Mouse (Mus musculus) MEL (cell line): Measurements from ENCODE around the gene Sult1a1. TPM values are rescaled to one million over a fixed set of nuclear protein-coding genes. Genes with fewer than 3 reads are reported as not detected.
A peak's percentile ranks its signal among the peaks of the same experiment; 100 is the strongest.

ENCODE experiments used
- DNase-seq: peaks from one replicate; pipeline ENCODE4 v3.0.0; 2011; ENCODE audit warnings: low read depth, low spot score
- H3K27ac ChIP-seq: 2 replicates; pipeline ENCODE4 v1.5.1; 2012; ENCODE audit warnings: low read depth, mild to moderate bottlenecking, control low read depth, low read length, moderate library complexity; ENCODE audit not compliant: control insufficient read depth
- H3K27me3 ChIP-seq, 2 experiments: fragments of 150-350 bp in 1 of 2; sonication (generic) in 1 of 2; 2 replicates each; pipeline ENCODE4 v1.6.1; 2012; ENCODE audit warnings: low read length in 2 of 2, mild to moderate bottlenecking in 2 of 2, improper control_type of control experiment in 1 of 2, moderate library complexity in 1 of 2; ENCODE audit not compliant: insufficient read depth in 2 of 2, control insufficient read depth in 1 of 2
- H3K36me3 ChIP-seq, 2 experiments: 2 replicates each; pipeline ENCODE4 v1.6.1; 2012 to 2014; ENCODE audit warnings: low read length in 2 of 2, improper control_type of control experiment in 1 of 2, inconsistent platforms in 1 of 2, mild to moderate bottlenecking in 1 of 2; ENCODE audit not compliant: insufficient read depth in 2 of 2, control insufficient read depth in 1 of 2
- H3K4me1 ChIP-seq, 2 experiments: fragments of 150-350 bp in 1 of 2; sonication (generic) in 1 of 2; 2 replicates each; pipeline ENCODE4 v1.6.1; 2012; ENCODE audit warnings: low read length in 2 of 2, improper control_type of control experiment in 1 of 2, mild to moderate bottlenecking in 1 of 2; ENCODE audit not compliant: insufficient read depth in 2 of 2, control insufficient read depth in 1 of 2
- H3K4me3 ChIP-seq, 2 experiments: fragments of 150-350 bp in 1 of 2; sonication (generic) in 1 of 2; 2 replicates each; pipeline ENCODE4 v1.5.1; 2012; ENCODE audit warnings: low read depth in 2 of 2, low read length in 2 of 2, mild to moderate bottlenecking in 2 of 2, moderate library complexity in 2 of 2, control low read depth in 1 of 2, improper control_type of control experiment in 1 of 2; ENCODE audit not compliant: control insufficient read depth in 1 of 2, insufficient read depth in 1 of 2
- H3K79me2 ChIP-seq: 2 replicates; pipeline ENCODE4 v1.6.1; 2012; ENCODE audit warnings: mild to moderate bottlenecking, low read length, moderate library complexity; ENCODE audit not compliant: control insufficient read depth, poor library complexity, insufficient read depth
- H3K9ac ChIP-seq: 2 replicates; pipeline ENCODE4 v1.6.1; 2012; ENCODE audit warnings: low read depth, mild to moderate bottlenecking, control low read depth, low read length, moderate library complexity; ENCODE audit not compliant: control insufficient read depth, poor library complexity, severe bottlenecking
- H3K9me3 ChIP-seq: fragments of 150-350 bp; sonication (generic); replicated peaks from 2 replicates; pipeline ENCODE4 v1.6.1; 2012; ENCODE audit warnings: mild to moderate bottlenecking, low read length, improper control_type of control experiment, moderate library complexity; ENCODE audit not compliant: insufficient read depth
- CTCF ChIP-seq, 3 experiments: IDR thresholded peaks in 2 of 3; conservative IDR thresholded peaks in 1 of 3; 2 replicates each; pipeline ENCODE4 v1.5.1; 2011 to 2012; ENCODE audit warnings: low read length in 3 of 3, low read depth in 2 of 3, mild to moderate bottlenecking in 2 of 3, improper control_type of control experiment in 1 of 3, inconsistent platforms in 1 of 3, mixed read lengths in 1 of 3, moderate library complexity in 1 of 3; ENCODE audit not compliant: control insufficient read depth in 1 of 3, insufficient read depth in 1 of 3, poor library complexity in 1 of 3, severe bottlenecking in 1 of 3
- ETS1 ChIP-seq: IDR thresholded peaks from 2 replicates; pipeline ENCODE4 v1.6.1; 2012; ENCODE audit warnings: low read depth, mild to moderate bottlenecking, inconsistent platforms, low read length, improper control_type of control experiment, moderate library complexity
- GATA1 ChIP-seq: IDR thresholded peaks from 2 replicates; pipeline ENCODE4 v1.6.1; 2011; ENCODE audit warnings: low read depth, low read length, improper control_type of control experiment
- HCFC1 ChIP-seq: IDR thresholded peaks from 2 replicates; pipeline ENCODE4 v1.6.1; 2012; ENCODE audit warnings: low read depth, mild to moderate bottlenecking, inconsistent platforms, low read length, improper control_type of control experiment, moderate library complexity
- KAT2A ChIP-seq: conservative IDR thresholded peaks from 2 replicates; pipeline ENCODE4 v1.6.1; 2012; ENCODE audit warnings: low read depth, low read length, improper control_type of control experiment, inconsistent platforms
- MYB ChIP-seq: IDR thresholded peaks from 2 replicates; pipeline ENCODE4 v1.6.1; 2011; ENCODE audit warnings: mild to moderate bottlenecking, low read depth, low read length, improper control_type of control experiment
- NELFE ChIP-seq: IDR thresholded peaks from 2 replicates; pipeline ENCODE4 v1.6.1; 2011; ENCODE audit warnings: low read depth, low read length, improper control_type of control experiment
- NRF1 ChIP-seq: IDR thresholded peaks from 2 replicates; pipeline ENCODE4 v1.6.1; 2014; ENCODE audit warnings: low read depth, mild to moderate bottlenecking, inconsistent platforms, low read length, improper control_type of control experiment, moderate library complexity; ENCODE audit not compliant: poor library complexity, insufficient read depth, severe bottlenecking
- RAD21 ChIP-seq: IDR thresholded peaks from 2 replicates; pipeline ENCODE4 v1.6.1; 2011; ENCODE audit warnings: mild to moderate bottlenecking, low read depth, low read length, improper control_type of control experiment
- RCOR1 ChIP-seq: IDR thresholded peaks from 2 replicates; pipeline ENCODE4 v1.6.1; 2012; ENCODE audit warnings: low read depth, mild to moderate bottlenecking, inconsistent platforms, low read length, improper control_type of control experiment
- SIN3A ChIP-seq: IDR thresholded peaks from 2 replicates; pipeline ENCODE4 v1.6.1; 2012; ENCODE audit warnings: low read length, improper control_type of control experiment, inconsistent platforms
- SMC3 ChIP-seq: IDR thresholded peaks from 2 replicates; pipeline ENCODE4 v1.6.1; 2011; ENCODE audit warnings: low read depth, low read length, improper control_type of control experiment
- TAL1 ChIP-seq: IDR thresholded peaks from 2 replicates; pipeline ENCODE4 v1.6.1; 2012; ENCODE audit warnings: mild to moderate bottlenecking, inconsistent platforms, low read length, moderate library complexity, mixed read lengths
- TBP ChIP-seq: IDR thresholded peaks from 2 replicates; pipeline ENCODE4 v1.8.0; 2011; ENCODE audit warnings: low read depth, low read length, improper control_type of control experiment
- USF1 ChIP-seq: IDR thresholded peaks from 2 replicates; pipeline ENCODE4 v1.6.1; 2014; ENCODE audit warnings: low read depth, mild to moderate bottlenecking, inconsistent platforms, low read length, improper control_type of control experiment, moderate library complexity
- ZC3H11A ChIP-seq: IDR thresholded peaks from 2 replicates; pipeline ENCODE4 v1.6.1; 2012; ENCODE audit warnings: low read depth, mild to moderate bottlenecking, inconsistent platforms, low read length, improper control_type of control experiment
- polyA plus RNA-seq, 2 experiments: library from polyadenylated mRNA; stranded (reverse) in 1 of 2; unstranded in 1 of 2; fragments of >175 nt in 1 of 2; fragments of >200 nt in 1 of 2; gene quantifications; 2 replicates each; pipeline versions ENCODE4 v1.2.1 to v1.2.4; 2012; ENCODE audit warnings: low replicate concordance in 2 of 2, low read depth in 1 of 2; ENCODE audit not compliant: insufficient read length in 2 of 2, insufficient read depth in 1 of 2, missing spikeins in 1 of 2
- total RNA-seq: library from RNA; depleted of rRNA; stranded (reverse); fragments of 300-350 nt; gene quantifications from 2 replicates; pipeline ENCODE4 v1.2.3, GENCODE M21; 2012

Gene Sult1a1
- total and polyA plus RNA-seq, 3 experiments: 0.36 TPM; not detected in 2

DNA sequence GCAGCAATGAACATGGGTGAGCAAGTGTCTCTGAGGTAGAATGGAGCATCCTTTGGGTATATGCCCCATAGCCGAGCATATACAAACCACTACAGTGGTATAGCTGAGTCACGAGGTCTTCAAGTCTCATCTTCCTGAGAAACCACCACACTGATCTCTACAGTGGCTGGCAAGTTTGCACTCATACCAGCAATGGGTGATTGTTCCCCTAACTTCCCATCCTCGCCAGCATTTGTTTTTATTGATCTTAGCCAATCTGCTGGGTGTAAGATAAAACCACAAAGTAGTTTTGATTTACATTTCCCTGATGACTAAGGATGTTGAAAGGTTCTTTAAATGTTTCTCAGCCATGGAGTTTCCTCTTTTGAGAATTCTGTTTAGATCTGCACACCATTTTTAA is 48.8 kb upstream of the Sult1a1 start:
- peak; percentile 45 for DNase-seq
- Histone ChIP-seq H3K79me2 (no peaks in the 10 kb centered on the region), H3K36me3 (no peaks in the 10 kb centered on the region), H3K27me3 (peaks cover 0 to 8% of the 10 kb centered on the region in 2 experiments; a peak in 1 of 4 replicates), H3K9me3 (no peaks in the 10 kb centered on the region), H3K4me3 (no peak overlapping the region), H3K9ac (no peak overlapping the region), H3K27ac (no peak overlapping the region), H3K4me1 (no peaks in the 10 kb centered on the region)
- TF ChIP-seq RCOR1 (peak; percentile 59; the same call in 1 of the 2 replicates), TAL1 (peak; percentile 39), ETS1 (no peak), SIN3A (no peak), NRF1 (no peak), HCFC1 (no peak), GATA1 (no peak), USF1 (no peak)

DNA sequence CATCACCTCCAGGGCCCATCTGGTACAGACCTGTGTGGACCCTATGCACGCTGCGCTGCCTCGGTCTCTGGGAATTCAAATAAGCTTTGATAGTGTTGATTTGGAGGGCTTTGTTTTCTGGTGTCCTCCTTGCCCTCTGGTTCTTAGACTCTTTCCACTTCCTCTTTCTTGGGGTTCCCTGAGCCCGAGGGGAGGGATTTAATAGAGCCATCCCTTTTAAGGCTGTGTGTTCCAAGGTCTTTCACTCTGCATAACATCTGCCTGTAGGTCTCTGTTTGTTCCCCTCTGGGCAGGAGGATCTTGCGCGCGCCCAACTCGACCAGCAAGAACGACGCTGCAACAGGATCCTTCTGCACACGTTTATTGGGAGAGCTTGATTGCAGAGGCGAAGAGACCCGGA is 45.4 kb upstream of the Sult1a1 start:
- Histone ChIP-seq H3K36me3 (no peaks in the 10 kb centered on the region), H3K4me1 (no peaks in the 10 kb centered on the region), H3K27me3 (peaks cover 0 to 3% of the 10 kb centered on the region in 2 experiments; a peak in 2 of 4 replicates), H3K79me2 (no peaks in the 10 kb centered on the region), H3K27ac (no peak overlapping the region), H3K9ac (no peak overlapping the region), H3K9me3 (no peaks in the 10 kb centered on the region), H3K4me3 (no peak overlapping the region)
- DNase-seq: peak; percentile 52
- TF ChIP-seq TBP (0 out of 2 replicates have a peak, but pooled peaks have one; percentile 43), ZC3H11A (no peak), MYB (no peak)

DNA sequence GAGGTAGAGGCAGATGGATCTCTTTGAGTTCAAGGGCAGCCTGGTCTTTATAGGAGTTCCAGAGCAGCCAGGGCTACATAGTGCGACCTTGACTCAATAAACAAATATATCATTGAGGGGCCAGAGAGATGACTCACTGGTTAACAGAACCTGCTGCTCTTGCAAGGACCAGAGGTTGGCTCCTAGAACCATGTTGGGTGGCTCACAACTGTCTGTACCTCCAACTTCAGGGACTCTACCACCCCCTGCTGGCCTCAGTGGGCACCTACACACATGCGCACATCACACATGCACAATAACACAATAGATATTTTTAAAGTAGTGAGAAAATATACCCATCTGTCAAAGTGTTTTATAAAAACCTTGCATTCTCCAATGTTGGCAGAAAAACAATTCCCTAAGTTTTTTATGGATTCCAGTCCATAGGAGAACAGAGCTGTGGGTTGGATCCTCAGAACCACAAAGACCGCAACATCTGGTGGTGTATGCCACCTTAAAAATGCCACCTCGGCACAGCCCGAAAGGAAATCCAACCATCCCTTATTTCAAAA is 42.6 kb upstream of the Sult1a1 start:
- TF ChIP-seq ETS1 (no peak), MYB (no peak), SMC3 (peak; percentile 23; the same call in 1 of the 2 replicates), RAD21 (peak; percentile 43), CTCF (IDR thresholded peaks at IDR 0.05 in 2 of 3, conservative IDR thresholded peaks at IDR 0.05 in 1 of 3; ENCODE audit: control insufficient read depth in 1 of 3, insufficient read depth in 1 of 3, low read depth in 2 of 3, low read length in 3 of 3, poor library complexity in 1 of 3, severe bottlenecking in 1 of 3) (peak; percentile 48 to 52 (median 51); a peak in 5 of 6 replicates), TBP (no peak), KAT2A (no peak), ZC3H11A (0 out of 2 replicates have a peak, but pooled peaks have one; percentile 24), NELFE (no peak)
- H3K36me3 ChIP-seq: no peaks in the 10 kb centered on the region
- H3K27me3 ChIP-seq: peaks cover 3 to 6% of the 10 kb centered on the region in 2 experiments
- H3K79me2 ChIP-seq: no peaks in the 10 kb centered on the region
- no peaks in the 10 kb centered on the region for H3K4me1 ChIP-seq
- H3K9ac ChIP-seq: no peak overlapping the region
- H3K27ac ChIP-seq: no peak overlapping the region
- DNase-seq: peak; percentile 55
- H3K9me3 ChIP-seq: no peaks in the 10 kb centered on the region
- no peak overlapping the region for H3K4me3 ChIP-seq
